Mouse (Mus musculus) monocyte, adult 2 months (primary cell): ENCODE data around the gene Casq2.
A peak's percentile ranks its signal among the peaks of the same experiment; 100 is the strongest.
"Not testable (repeated sequence)": the region's sequence is repeated elsewhere in the genome, so short reads cannot be mapped to it uniquely, and the experiment has no call there.

Experiments used
- DNase-seq, 2 experiments: peaks; one replicate each; pipeline ENCODE4 v3.0.0; 2022; ENCODE audit warnings: low spot score in 2 of 2, low read depth in 1 of 2

Casq2 gene

DNA sequence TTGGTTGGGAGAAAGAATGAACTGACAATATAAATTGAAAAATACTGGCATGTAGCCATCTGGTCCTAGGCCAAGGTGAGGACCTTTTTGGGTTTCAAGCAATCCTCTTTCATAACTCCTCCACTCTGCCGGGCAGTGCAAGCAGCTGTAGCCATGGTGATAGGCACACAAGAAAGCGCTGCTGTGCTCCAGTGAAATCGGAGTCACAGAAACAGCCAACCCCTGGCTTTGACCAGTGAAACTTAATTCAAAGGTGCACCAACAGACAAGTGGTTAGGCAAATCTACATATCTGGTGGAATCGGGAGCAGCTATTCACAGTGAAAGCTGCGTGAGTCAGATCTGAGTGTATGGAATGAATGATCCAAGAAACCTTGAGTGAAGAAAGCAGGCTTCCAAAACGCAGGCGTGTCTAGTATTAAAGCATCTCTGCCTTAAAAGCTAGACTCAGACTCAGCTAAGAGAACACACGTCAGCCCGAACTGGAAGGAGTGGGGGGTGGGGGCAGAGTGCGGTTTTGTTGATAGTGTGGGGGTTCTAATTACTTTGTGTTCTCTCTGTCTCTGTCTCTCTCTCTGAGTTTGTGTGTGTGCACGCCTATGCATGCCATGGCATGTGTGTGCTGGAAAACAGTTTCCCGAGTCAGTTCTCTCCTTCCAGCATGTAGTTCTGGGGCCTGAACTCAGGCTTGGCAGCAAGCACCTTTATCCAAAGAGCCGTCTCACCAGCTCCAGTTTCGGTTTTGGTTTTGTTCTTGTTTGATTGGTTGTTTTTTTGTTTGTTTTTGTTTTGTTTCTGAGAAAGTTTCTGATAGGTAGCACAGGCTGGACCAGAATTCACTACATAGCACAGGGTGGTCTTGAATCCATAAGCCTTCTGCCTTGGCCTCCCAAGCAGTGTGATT lies 73.5 kb downstream of the Casq2 start:
- no peak for DNase-seq

DNA sequence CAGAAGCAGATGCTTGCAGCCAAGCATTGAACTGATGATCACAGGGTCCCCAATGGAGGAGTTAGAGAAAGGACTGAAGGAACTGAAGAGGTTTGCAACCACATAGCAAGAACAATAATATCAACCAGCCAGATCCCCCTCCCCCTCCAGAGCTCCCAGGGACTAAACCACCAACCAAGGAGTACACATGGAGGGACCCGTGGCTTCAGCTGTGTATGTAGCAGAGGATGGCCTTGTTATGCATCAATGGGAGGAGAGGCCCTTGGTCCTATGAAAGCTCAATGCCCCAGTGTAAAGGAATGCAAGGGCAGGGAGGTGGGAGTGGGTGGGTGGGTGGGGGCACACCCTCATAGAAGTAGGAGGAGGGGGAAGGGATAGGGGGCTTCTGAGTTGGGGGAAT lies 77.6 kb downstream of the Casq2 start:
- DNase-seq: not testable (repeated sequence)

DNA sequence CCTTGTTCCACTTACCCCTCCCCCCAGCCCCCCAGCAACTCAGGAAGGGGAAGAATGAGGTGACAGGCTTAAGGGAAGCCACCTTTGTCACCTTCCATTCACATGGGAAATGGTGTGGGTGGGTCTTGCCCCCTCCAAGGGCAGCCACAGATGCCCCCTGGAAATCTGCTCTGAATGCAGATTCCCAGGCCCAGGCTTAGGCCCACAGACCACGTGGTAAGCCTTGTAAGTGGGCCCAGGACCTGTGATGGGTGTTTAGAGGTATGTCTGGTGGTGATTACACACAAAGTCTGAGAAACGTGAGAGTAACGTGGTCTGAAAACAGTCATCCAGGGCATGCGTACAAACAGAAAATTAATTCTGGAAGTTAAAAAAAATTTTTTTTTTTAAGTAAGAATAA lies 78.7 kb downstream of the Casq2 start:
- no peak for DNase-seq

DNA sequence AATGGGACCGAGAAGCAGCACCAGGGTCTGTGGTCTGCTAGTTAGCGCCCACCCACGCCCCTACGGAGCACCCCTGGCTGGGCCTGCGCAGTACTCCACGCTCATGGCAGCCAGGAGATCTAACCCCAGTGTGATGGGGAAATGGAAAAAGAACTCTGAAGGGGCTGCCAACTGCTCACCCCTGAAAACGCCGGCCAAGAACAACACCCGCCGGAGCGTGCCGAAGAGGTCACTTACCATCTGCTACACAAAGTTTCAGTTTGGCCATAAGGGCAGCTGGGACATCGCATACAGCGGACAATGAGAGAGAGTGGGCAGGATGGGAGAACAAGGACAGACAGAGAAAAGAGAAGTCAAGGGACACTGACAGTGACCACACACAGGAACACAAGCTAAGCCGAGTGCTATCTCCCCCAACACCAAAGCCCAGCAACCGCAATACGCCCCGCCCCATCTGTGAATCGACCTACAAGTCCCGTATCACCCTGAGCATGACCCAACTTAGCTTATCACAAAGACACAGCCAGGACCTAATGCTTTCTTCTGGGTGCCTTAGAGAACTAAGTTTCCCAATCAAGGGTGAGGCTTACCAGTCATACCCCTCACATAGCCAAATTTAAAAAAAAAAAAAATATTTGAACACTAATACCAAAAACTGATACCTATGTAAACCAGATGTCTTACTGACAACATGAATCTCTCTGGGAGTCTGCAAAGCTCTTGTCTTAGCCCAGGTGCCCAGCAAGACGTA lies 79.5 kb downstream of the Casq2 start:
- peak in 1 of 2 experiments; percentile 2 for DNase-seq

DNA sequence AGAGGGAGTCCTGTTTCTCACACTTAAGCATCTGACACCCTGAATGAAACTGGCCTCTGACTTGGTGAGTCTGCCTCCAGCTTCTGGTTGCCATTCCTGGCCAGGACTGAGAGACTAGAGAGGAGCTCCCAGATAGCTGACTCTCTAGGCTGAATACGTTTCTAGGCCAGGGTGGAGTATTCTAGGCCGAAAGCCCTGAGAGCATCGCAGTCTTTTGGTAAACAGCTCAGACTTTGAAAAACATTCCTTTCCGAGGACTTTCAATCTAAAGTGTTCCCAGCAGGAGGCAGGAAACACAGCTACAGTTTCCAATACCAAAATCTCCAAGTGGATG lies 80.0 kb downstream of the Casq2 start:
- no peak for DNase-seq

DNA sequence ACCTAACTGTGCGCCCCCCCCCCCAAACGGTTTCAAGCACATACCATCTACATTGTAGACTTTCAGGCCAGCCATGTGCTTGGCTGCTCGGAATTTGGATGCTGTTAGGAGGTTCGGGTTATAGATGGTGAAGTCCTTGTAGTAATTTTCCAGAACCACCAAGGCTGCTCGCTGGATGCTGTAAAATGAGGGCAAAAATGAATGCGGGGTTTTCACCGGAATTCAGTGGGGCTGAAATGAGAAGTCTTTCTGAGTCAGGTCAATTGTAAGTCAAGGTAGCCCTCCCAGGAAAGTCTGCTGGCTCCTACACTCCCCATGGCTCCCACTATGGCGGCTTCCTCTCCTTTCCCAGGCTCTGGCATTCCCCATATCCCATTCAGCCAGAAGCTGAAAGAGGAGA lies 80.6 kb downstream of the Casq2 start:
- no peak for DNase-seq

DNA sequence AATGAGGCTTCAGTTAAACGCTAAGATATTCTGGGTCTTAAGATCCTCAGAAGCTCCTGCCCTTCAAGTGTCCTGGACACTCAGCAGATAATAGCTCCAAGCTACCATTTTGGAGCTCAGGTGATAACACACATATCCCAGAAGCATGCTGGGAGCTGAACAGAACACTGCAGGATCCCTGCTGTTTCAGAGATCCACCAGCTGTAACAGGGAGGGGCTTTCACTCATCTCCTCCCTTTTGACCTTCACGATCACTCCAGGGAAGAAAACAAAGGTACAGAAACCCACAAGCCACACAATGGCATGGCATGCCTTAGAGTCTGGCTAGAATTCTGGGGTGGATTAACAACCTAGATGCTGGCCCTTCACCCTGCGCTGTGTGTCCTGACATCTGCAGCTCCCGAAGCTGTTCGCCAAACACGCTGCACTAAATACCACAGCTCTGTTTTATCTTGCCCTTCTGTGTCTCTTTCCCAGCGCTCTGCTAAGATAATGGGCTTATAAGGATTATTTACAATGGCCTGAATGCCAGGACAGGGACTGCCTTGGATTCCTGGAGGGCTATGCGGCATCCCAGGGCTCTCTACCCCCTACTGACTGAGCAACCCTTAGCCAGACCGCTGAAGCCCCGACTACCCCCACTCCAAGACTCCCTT lies 81.5 kb downstream of the Casq2 start:
- DNase-seq: no peak

DNA sequence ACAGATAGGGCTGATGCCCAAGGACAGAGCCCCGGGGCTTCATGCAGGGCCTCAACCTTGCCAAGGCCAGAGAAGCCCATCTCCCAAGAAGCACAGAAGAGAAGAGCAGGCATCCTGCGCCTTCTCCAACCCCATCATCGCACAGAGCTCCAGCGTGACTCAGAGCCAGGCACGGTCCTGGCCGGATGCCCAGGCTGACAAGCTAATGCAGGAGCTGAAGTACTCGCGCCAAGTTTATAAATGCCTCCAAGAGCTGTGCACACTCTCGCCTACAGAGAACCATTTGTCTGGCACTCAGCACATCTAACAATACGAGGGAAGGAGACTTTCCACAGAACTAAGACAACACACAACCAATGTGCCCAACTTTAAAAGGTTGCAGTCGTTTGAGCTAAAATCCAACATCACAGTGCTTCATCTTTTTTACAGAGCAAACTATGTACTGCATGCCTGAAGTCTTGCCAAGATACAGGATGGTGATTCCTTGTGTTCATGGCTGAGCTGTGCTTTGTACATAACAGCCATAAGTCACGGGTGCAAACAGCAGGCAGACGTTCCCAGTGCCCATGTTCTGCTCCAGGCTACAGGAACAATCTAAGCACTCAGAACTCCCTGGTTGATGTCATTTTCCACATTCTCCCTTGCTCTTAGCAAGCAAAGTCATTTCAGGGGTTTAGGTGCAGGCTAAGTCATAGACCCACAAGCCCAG lies 83.1 kb downstream of the Casq2 start:
- DNase-seq: no peak

DNA sequence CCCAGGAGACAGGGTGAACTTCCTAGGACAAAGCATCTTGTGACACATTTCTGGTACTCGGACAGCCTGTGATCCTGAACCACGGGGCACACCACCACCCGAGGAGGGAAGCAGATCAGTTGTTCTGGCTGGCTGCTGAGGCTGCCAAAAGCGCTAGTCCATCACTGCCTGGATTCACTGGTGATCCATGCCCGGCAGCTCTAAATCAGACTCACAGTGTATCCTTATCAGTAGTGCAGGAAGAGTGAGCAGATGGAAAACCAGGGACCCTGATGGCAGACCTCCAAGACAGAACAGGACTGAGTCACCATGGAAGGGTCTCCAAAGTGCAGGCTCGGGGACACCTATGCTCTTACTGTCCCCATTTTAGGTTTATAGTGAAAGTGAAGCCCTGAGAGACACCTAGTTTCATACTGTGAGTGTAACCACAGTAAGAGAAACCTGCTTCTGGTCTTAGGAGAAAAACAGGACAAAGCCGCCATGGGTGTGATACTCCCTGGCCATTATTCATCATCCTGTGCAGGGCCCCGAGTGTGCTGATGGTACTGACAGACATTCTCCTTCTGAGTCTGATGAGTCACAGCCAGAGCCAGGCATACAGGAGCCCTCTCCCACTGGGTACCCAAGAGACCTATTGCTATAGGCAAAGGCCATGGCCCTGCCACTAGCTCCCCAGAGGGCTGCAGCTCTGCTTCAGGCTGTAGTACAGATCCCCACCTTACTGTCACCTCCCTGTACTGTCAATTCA lies 88.1 kb downstream of the Casq2 start:
- no peak for DNase-seq

DNA sequence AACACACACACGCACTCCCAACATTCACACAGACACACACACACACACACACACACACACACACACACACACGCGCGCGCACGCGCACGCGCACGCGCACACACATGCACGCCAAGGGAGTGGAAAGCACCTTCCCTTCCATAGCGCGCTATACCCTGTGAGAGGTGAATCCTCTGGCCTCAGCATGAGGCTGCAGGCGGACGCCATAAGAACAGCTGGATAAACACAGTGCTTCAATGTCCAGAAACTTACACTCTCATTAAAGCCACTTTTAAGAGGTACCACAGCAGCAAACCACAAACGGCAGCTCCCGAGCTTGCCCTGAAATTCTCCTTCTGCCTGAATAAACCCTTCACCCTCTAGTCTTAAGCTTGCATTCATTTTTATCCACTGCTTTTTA lies 89.5 kb downstream of the Casq2 start:
- no peak for DNase-seq

DNA sequence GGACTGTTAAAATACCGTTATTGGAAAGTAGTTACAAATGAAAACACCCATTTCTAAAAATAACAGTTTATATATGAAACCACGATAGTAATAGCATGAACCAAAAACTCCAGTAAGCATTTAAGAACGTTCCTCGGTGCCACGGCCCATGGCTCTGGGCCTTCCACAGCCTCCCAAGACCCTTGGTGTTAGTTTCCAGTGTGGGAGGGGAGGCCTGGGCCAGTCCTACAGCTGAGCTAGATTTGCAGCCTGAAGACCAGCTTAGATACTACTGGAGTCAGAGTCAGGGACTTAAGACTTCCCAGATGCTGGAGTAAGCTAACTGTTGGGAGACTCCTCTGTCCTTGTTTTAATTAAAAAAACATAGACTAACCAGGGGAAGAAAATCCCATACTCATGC lies 89.9 kb downstream of the Casq2 start:
- no peak for DNase-seq

DNA sequence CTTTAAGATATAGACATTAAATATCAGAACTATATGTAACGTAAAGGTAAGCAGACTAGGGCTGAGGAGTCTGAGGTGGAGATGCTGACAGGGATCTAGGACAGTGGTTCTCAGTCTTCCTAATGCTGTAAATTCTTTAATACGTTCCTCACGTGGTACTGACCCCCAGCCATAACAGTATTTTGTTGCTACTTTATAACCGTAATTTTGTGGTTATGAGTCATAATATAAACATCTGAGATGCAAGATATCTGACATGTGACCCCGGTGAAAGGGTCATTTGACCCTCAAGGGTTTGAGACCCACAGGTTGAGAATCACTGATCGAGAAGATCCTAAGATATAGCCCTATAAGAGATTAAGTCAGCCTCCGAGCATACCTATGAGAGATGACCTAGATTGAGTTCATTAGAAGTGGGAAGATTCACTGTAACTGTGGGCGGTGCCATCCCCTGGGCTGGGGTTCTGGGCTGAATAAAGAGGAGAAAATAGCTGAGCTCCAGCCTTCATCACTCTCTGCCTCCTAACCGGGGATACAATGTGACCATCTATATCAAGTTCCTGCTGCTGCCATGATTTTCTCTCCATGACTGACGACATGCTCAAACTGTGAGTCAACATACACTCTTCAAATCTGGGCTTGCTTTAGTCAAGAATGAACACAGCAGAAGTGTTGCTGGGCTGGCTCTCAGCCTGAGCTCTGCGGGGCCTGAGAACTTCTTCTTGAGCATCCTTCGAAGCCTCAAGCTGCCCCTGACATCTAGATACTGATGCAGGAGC lies 91.8 kb downstream of the Casq2 start:
- DNase-seq: no peak

DNA sequence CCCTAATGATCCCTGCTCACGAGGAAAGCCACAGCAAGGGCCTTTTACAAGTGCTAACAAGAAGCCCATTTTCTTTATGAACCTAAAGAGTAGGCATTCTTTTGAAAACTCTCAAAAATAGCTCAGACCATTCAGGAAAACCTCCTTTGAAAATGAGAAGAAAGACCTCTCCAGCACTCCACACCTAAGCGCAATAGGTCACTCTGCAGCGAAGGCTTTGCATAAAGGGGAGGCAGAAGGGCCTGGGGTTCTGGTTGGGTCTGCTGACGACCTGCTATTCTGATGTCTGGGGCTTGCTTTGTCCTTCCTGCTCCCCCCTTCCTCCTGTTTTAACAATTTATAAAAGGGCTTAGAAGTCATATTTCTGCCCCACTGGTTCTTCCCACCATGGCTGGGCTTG lies 93.7 kb downstream of the Casq2 start:
- DNase-seq: no peak

DNA sequence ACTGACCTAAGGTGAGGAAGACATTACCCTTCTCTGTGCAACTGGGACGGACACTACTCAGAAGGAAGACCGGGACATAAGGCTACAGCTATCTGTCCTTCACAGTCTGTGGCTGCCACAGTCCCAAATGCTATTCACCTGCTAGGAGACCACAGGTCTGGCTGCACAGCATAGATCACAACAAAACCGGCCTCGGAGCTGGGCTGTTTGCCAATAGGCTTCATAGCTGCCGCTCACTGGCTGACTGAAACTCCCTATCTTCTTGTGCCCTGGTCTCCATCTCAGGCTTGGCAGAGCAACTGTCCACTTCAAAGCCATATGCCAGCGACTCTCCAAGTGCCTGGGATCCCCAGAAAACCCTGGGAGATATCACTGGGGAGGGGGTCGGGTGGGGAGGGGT lies 94.5 kb downstream of the Casq2 start:
- no peak for DNase-seq

DNA sequence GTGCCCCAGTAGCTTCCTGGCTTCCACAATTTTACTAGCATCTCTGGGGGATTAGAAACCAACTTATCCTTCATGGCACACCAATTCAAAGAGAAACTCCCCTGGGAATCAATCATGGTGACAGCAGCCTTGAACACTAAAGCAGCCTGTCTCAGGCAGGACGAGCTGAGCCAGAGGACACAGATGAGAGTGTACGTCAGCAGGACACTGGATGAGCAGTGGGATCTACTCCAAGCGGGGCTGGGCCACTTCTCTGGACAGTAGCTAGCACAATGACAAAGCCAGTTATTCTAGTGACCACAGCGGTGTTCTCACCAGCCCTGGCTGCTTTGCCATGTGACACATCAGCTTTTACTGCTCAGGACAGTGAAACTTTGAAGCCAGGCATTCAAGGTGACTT lies 95.0 kb downstream of the Casq2 start:
- DNase-seq: no peak

DNA sequence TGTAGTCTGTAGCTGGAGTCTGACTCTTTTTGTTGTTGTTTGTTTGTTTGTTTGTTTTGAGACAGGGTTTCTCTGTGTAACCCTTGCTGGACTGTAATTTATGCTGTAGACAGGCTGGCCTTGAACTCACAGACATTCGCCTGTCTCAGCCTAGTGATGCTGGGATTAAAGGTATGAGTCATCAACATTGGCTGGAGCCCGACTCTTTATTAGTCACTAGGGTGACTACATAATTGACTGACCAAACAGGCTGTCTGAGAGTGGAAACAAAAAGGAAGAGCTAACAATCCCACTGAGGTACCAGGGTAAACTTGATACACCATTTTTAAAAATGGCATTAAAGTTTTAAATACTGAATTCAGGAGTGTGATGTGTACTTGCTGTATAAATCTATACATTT lies 96.4 kb downstream of the Casq2 start:
- no peak for DNase-seq

DNA sequence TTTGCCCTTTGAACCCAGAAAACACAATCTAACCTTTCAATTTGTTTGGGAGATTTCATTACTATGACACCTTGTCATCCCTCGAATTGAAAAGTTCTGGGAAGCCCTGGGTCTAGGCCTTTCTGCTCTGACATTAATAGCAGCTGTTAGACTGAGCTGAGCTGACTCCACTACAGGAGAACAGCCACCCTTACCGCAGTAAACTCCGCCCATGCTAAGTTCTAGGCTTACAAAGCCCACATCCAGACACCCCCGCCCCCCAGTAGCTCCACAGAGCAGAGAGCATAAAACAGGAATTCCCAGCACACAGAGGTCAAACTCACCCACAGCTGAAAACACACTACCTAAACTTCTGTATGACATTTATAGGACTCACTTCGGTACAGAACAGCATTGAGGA lies 98.5 kb downstream of the Casq2 start:
- DNase-seq: no peak

DNA sequence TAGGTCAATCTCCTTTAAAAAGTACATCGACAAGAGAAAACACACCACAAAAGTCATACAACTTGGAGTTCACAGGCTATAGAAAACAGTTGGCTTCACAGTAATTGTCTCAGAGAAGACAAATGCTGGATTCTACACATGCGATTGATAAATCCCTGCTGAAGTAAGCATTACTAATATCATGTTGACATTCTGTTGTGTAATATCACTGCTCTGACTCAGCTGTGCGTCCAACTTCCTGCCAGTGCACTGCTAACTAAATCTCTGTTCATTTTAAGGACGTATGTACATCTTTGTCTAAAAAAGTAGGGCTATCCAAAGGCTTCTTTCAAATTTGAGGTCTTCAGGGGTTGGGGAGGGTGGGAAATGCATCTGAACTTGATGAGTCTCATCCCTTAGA lies 101.2 kb downstream of the Casq2 start:
- DNase-seq: no peak

DNA sequence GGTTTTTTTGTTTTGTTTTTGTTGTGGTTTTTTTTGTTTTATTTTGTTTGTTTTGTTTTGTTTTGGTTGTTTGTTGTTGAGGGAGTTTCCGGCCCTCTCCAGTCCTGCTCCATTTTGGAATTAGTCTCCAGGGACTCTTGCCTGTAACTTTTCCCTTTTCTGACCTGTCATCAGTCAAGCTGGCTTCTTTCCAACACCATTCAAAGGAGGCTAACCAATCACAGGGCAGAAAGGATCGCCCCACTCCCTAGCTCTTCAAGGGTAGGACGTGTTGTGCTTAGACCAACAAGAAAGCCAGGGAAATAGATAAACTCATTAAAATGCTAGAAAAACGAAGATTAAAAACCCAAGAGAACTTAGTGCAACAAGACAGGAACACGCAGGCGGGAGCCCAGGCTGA lies 102.8 kb downstream of the Casq2 start:
- no peak for DNase-seq

DNA sequence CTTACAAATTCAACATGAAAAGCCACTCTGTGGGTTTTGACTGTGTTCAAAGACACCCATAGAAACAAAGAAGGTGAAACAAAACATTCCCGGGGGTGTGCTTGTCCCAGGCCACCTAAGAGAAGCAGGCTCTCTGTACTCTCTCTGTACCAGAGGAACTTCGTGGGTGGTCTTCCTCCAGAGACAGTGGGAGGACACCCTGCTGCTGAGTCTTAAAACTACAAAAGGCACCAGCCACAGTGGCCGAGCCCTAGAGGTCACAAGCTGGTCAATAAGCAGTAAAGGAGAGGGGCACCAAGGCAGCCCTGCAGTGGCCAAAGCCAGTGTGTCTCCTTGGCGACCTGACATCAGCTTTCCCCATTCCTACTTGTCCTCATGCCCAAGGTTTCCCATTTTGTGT lies 103.8 kb downstream of the Casq2 start:
- no peak for DNase-seq
